Mouse (Mus musculus) forebrain, postnatal 0 days (tissue): Measurements from ENCODE around the gene Usp21. TPM values are rescaled to one million over a fixed set of nuclear protein-coding genes. Genes with fewer than 3 reads are reported as not detected.

Source experiments
- ATAC-seq: fragments of 200-750 bp; cut with Nextera tagmentation; 2 replicates; pipeline ENCODE4 v1.8.0; 2017; ENCODE audit warnings: mild to moderate bottlenecking, moderate library complexity
- DNase-seq: peaks from one replicate; pipeline ENCODE4 v3.0.0-alpha.2; 2015
- H3K27ac ChIP-seq: fragments of 300-500 bp; sonication (generic); 2 replicates; pipeline ENCODE4 v1.5.1; 2014; ENCODE audit warnings: low read depth, mild to moderate bottlenecking, antibody characterized with exemption, low read length, moderate library complexity, mixed read lengths
- H3K27me3 ChIP-seq: fragments of 300-500 bp; sonication (generic); 2 replicates; pipeline ENCODE4 v1.6.1; 2014; ENCODE audit warnings: mild to moderate bottlenecking, low read length, mixed read lengths; ENCODE audit not compliant: insufficient read depth
- H3K36me3 ChIP-seq: fragments of 300-500 bp; sonication (generic); 2 replicates; pipeline ENCODE4 v1.6.1; 2014; ENCODE audit warnings: mild to moderate bottlenecking, moderate library complexity; ENCODE audit not compliant: insufficient read depth
- H3K4me1 ChIP-seq: fragments of 300-500 bp; sonication (generic); 2 replicates; pipeline ENCODE4 v1.6.1; 2014; ENCODE audit warnings: antibody characterized with exemption; ENCODE audit not compliant: insufficient read depth
- H3K4me2 ChIP-seq: fragments of 300-500 bp; sonication (generic); 2 replicates; pipeline ENCODE4 v1.6.1; 2014; ENCODE audit warnings: low read depth, mild to moderate bottlenecking, moderate library complexity
- H3K4me3 ChIP-seq: fragments of 300-500 bp; sonication (generic); 2 replicates; pipeline ENCODE4 v1.5.1; 2014; ENCODE audit warnings: low read depth, low read length, mixed read lengths
- H3K9ac ChIP-seq: fragments of 300-500 bp; sonication (generic); 2 replicates; pipeline ENCODE4 v1.6.1; 2014; ENCODE audit warnings: mild to moderate bottlenecking
- H3K9me3 ChIP-seq: fragments of 300-500 bp; sonication (generic); 2 replicates; pipeline ENCODE4 v1.6.1; 2016; ENCODE audit warnings: low read length
- CTCF ChIP-seq: sonication (generic); IDR thresholded peaks from 2 replicates; pipeline ENCODE4 v1.5.1; 2016; ENCODE audit warnings: antibody characterized with exemption, control low read depth, low read depth
- WGBS: fragments of 180-500 bp; shearing (Covaris S2); extraction: QIAGEN DNeasy Blood & Tissue Kit; methylation state at CpG from one replicate; pipeline ENCODE4 v1.1.7; 2014; 5-methylcytosine and 5-hydroxymethylcytosine counted together
- polyA plus RNA-seq: library from polyadenylated mRNA; unstranded; fragments of >200 nt; fragmentation: Nextera tagmentation; extraction: Ambion mirVana; gene quantifications from 2 replicates; pipeline ENCODE4 v1.2.1, GENCODE M21; 2015
- total RNA-seq: library from RNA; depleted of rRNA; stranded (reverse); fragments of >200 nt; gene quantifications from 2 replicates; pipeline ENCODE4 v1.2.3, GENCODE M21; 2014

Usp21 gene
- total and polyA plus RNA-seq, 2 experiments from 2014 or later: 66.5 to 80.4 TPM

DNA sequence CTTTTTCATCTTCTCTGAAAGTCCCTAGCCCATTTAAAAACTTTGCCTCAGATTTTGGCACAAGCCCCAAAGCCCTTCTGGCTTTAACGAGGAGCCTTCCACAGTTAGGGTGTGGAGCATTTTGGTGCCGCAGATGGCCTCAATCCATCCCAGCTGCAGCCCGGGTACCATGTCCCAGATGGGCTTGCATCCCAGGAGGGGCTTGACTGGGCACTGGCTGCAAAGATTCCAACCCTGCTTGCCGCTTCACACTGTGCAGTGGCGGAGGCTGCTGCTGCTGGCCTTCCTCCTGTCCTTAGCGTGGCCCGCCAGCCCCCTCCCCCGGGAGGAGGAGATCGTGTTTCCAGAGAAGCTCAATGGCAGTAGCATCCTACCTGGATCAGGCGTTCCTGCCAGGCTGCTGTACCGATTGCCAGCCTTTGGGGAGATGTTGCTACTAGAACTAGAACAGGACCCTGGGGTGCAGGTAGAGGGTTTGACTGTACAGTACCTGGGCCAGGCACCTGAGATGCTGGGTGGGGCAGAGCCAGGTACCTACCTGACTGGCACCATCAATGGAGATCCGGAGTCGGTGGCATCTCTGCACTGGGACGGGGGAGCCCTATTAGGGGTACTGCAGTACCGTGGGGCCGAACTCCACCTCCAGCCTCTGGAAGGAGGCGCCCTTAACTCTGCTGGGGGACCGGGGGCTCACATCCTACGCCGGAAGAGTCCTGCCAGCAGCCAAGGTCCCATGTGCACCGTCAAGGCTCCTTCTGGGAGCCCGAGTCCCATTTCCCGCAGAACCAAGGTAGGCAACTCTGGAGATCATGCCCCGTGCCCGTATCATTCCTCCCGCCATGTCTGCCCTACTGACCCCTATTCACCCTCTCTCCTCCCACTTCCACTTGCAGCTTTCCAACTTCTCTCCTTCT, 36.9 kb downstream of the Usp21 start, which contains the start of gene Ndufs2:
TSS of gene Ndufs2 (minus strand) at position 709 of the 914 bp plus-strand sequence.
- Histone ChIP-seq H3K9ac (peak within 1 kb of the TSS; percentile 43), H3K27ac (peak within 1 kb of the TSS; percentile 47; the same call in 1 of the 2 replicates), H3K36me3 (no peaks in the 10 kb centered on the region), H3K4me2 (peak within 1 kb of the TSS; percentile 53), H3K27me3 (no peaks in the 10 kb centered on the region), H3K4me1 (peaks cover 15% of the 10 kb centered on the region; the same call in 1 of the 2 replicates), H3K4me3 (peak within 1 kb of the TSS; percentile 25), H3K9me3 (no peaks in the 10 kb centered on the region)
- ATAC-seq: peak; percentile 16; the same call in 1 of the 2 replicates
- DNase-seq: peak; percentile 68
- no peak for TF ChIP-seq CTCF
- 13% methylated on average over 26 of the region's 26 CpGs for WGBS

DNA sequence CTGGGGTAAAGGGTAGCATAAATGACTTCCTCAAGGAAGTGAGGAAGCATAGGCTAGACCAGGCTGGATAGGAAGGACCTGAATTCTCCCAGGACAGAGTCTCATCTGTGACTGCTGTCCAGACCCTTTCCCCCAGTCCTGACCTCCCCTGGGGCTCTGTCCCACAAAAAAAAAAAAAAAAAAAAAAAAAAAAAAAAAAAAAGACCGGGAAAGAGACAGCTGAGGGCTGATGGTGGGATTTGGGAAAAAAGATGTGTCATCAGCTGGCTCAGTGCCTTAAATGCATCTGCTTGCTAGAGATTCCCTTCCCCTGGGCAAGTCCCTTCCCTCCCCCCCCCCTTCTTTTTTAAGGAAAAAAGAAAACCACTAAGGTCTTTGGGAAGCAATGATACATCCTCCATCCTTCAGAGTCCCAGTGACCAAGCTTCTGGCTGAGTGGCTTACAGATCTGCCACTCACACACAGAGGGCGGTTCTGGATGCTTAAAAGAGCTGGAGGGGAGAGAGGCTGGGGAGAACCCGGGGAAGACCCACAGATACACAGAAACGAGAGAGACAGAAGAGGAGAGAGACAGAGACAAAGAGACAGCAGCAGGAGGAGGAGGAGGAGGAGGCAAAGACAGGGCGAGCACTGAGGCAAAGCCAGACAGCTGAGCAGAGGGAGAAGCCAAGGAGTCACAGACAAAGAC, 37.7 kb downstream of the Usp21 start, which contains the start of gene Adamts4:
TSS of gene Adamts4 (plus strand) at position 509 of the 688 bp plus-strand sequence.
- TF ChIP-seq CTCF: no peak
- peak; percentile 72 for DNase-seq

GRCm38 (mm10) chr1:171248386-171249226, 39.2 kb downstream of the Usp21 start:
- Histone ChIP-seq H3K4me1 (peaks cover 15% of the 10 kb centered on the region; the same call in 1 of the 2 replicates), H3K9ac (no peak overlapping the region), H3K27me3 (no peaks in the 10 kb centered on the region), H3K36me3 (no peaks in the 10 kb centered on the region), H3K4me3 (no peak overlapping the region), H3K4me2 (no peak overlapping the region), H3K27ac (no peak overlapping the region), H3K9me3 (no peaks in the 10 kb centered on the region)
- DNase-seq: no peak
- WGBS: 43% methylated on average over 3 of the region's 3 CpGs
- no peak for ATAC-seq
- TF ChIP-seq CTCF: no peak

More for the DNA sequence above, 37.7 kb downstream of the Usp21 start, which contains the start of gene Adamts4:
- Histone ChIP-seq H3K4me1 (peaks cover 15% of the 10 kb centered on the region; the same call in 1 of the 2 replicates), H3K27ac (peak within 1 kb of the TSS; percentile 47; the same call in 1 of the 2 replicates), H3K4me3 (peak within 1 kb of the TSS; percentile 25), H3K4me2 (peak within 1 kb of the TSS; percentile 53), H3K27me3 (no peaks in the 10 kb centered on the region), H3K36me3 (no peaks in the 10 kb centered on the region), H3K9me3 (no peaks in the 10 kb centered on the region), H3K9ac (peak within 1 kb of the TSS; percentile 43; the same call in 1 of the 2 replicates)
- peak; percentile 30; the same call in 1 of the 2 replicates for ATAC-seq
- 10% methylated on average over 5 of the region's 5 CpGs for WGBS

DNA sequence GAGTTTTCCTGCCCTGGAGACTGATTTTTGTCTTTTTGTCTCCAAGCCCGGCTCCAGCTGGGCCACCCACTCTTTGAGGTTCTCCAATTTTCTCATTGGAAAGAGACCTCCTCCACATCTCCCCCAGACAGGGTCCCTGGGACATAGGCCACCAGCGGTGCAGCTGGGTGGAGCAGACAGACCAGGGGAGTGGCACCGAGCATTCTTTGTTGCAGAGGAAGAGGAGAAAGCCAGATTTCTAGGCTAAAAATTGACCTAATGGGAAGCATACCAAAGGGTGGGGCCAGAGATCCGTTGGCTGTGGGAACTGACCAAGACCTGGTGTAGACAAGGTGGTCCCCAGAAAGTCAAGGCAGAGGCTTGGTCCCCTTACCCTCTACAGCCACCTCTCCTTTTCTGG, 39.9 kb downstream of the Usp21 start:
- WGBS: 38% methylated on average over 4 of the region's 4 CpGs

GRCm38 (mm10) chr1:171247453-171247841, 40.3 kb downstream of the Usp21 start:
- Histone ChIP-seq H3K4me2 (peak overlapping the region; percentile 63), H3K27ac (peak overlapping the region; percentile 75; the same call in 1 of the 2 replicates), H3K4me1 (peaks cover 15% of the 10 kb centered on the region; the same call in 1 of the 2 replicates), H3K9ac (peak overlapping the region; percentile 36), H3K27me3 (no peaks in the 10 kb centered on the region), H3K36me3 (0 out of 2 replicates have a peak, but pooled peaks cover 6% of the 10 kb centered on the region), H3K9me3 (no peaks in the 10 kb centered on the region), H3K4me3 (peak overlapping the region; percentile 75)
- ATAC-seq (0 out of 2 replicates have a peak, but pooled peaks have one; percentile 0), DNase-seq (no peak)
- no peak for TF ChIP-seq CTCF
- WGBS: 17% methylated on average over 13 of the region's 13 CpGs

More for the DNA sequence above, 39.9 kb downstream of the Usp21 start:
- ATAC-seq: no peak
- 0 out of 2 replicates have a peak overlapping the region, but pooled peaks have one; percentile 75 for H3K27ac ChIP-seq
- no peak overlapping the region for H3K4me3 ChIP-seq
- peak overlapping the region; percentile 63; the same call in 1 of the 2 replicates for H3K4me2 ChIP-seq
- peaks cover 15% of the 10 kb centered on the region; the same call in 1 of the 2 replicates for H3K4me1 ChIP-seq
- H3K9me3 ChIP-seq: no peaks in the 10 kb centered on the region
- H3K36me3 ChIP-seq: 0 out of 2 replicates have a peak, but pooled peaks cover 1% of the 10 kb centered on the region
- TF ChIP-seq CTCF: no peak
- H3K27me3 ChIP-seq: no peaks in the 10 kb centered on the region
- H3K9ac ChIP-seq: no peak overlapping the region
- DNase-seq: no peak
